ENCODE assay signal across 7 mouse cellular contexts in the genomic region with DNA sequence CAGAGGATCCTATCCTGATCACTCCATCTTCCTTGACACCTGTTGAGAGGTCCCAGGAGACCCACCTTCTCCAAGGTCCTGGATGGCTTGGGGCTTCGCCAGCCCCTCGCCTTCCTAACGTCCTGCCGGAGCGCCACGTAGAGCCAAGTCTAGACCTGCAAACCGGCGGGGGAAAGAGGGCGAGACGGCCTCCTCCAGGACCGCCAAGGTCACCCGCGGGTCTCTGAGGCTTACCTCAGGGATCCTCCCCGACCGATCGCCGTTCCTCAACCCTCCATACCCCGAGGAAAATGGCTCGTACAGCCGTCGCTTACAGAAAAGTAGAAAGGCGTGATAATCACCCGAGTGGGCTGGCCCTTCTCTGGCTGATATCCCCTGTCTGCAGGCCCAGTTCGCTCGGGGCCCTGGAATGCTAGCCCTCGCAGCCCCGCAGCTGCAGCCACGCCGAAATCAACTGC. TPM values are rescaled to one million over a fixed set of nuclear protein-coding genes. Genes with fewer than 3 reads are reported as not detected.
A peak's percentile ranks its signal among the peaks of the same experiment; 100 is the strongest.
DNase-seq lines count a peak whose midpoint lies in the region; ATAC-seq and TF ChIP-seq lines count a peak whose summit lies in the region.

No protein-coding gene starts in this region.

- peak; percentile 64 for ATAC-seq in lung, embryonic 14.5 days (ENCODE audit: insufficient read depth)
- ATAC-seq in activated CD4-positive, CD25-positive, alpha-beta regulatory T cell, adult 4 months, result peak; percentile 5
- peak; percentile 49 for ATAC-seq in embryonic facial prominence, embryonic 11.5 days (replicated peaks; ENCODE audit: insufficient number of reproducible peaks, low FRiP score, low TSS enrichment, low read depth)
- ATAC-seq in hindbrain, embryonic 14.5 days (ENCODE audit: low FRiP score), result peak; percentile 64

- H3K4me2 ChIP-seq in lung, embryonic 14.5 days, result peak overlapping the region; percentile 69
- H3K4me2 ChIP-seq in embryonic facial prominence, embryonic 11.5 days (ENCODE audit: low read depth, low read length), result peak overlapping the region; percentile 74
- H3K4me2 ChIP-seq in hindbrain, embryonic 14.5 days (replicated peaks), result peak overlapping the region; percentile 93

- TF ChIP-seq CTCF in lung, embryonic 14.5 days (IDR thresholded peaks at IDR 0.05; ENCODE audit: low read depth), result no peak

- peak overlapping the region; percentile 79 for H3K9ac ChIP-seq in lung, embryonic 14.5 days
- H3K9ac ChIP-seq in embryonic facial prominence, embryonic 11.5 days (replicated peaks; ENCODE audit: low read length), result peak overlapping the region; percentile 81
- H3K9ac ChIP-seq in hindbrain, embryonic 14.5 days, result peak overlapping the region; percentile 76

- no peaks in the 10 kb centered on the region for H3K36me3 ChIP-seq in lung, embryonic 14.5 days (ENCODE audit: insufficient read depth)
- H3K36me3 ChIP-seq in embryonic facial prominence, embryonic 11.5 days (replicated peaks; ENCODE audit: control insufficient read depth, insufficient read depth, low read depth, low read length), result no peaks in the 10 kb centered on the region
- no peaks in the 10 kb centered on the region for H3K36me3 ChIP-seq in hindbrain, embryonic 14.5 days (replicated peaks; ENCODE audit: control insufficient read depth, insufficient read depth)
- H3K36me3 ChIP-seq in midbrain, embryonic 10.5 days, result peaks cover 11% of the 10 kb centered on the region

- under 1% methylated on average over 29 of the region's 29 CpGs for WGBS in lung, embryonic 14.5 days
- WGBS in embryonic facial prominence, embryonic 11.5 days, result 0% methylated on average over 29 of the region's 29 CpGs
- WGBS in hindbrain, embryonic 14.5 days, result under 1% methylated on average over 29 of the region's 29 CpGs
- WGBS in midbrain, embryonic 10.5 days, result under 1% methylated on average over 29 of the region's 29 CpGs

- peak overlapping the region; percentile 64 for H3K4me3 ChIP-seq in lung, embryonic 14.5 days (ENCODE audit: low read depth, low read length)
- H3K4me3 ChIP-seq in embryonic facial prominence, embryonic 11.5 days (ENCODE audit: low read depth, low read length), result peak overlapping the region; percentile 50
- H3K4me3 ChIP-seq in hindbrain, embryonic 14.5 days (replicated peaks; ENCODE audit: low read length), result peak overlapping the region; percentile 92
- H3K4me3 ChIP-seq in midbrain, embryonic 10.5 days, result peak overlapping the region; percentile 88

- H3K27ac ChIP-seq in lung, embryonic 14.5 days (ENCODE audit: low read depth), result peak overlapping the region; percentile 98; the same call in 1 of the 2 replicates
- H3K27ac ChIP-seq in embryonic facial prominence, embryonic 11.5 days (replicated peaks; ENCODE audit: low read depth, low read length), result peak overlapping the region; percentile 87; the same call in 1 of the 2 replicates
- peak overlapping the region; percentile 98 for H3K27ac ChIP-seq in hindbrain, embryonic 14.5 days
- H3K27ac ChIP-seq in midbrain, embryonic 10.5 days (replicated peaks), result peak overlapping the region; percentile 99

- H3K27me3 ChIP-seq in lung, embryonic 14.5 days (ENCODE audit: insufficient read depth, low read length), result no peaks in the 10 kb centered on the region
- no peaks in the 10 kb centered on the region for H3K27me3 ChIP-seq in embryonic facial prominence, embryonic 11.5 days (ENCODE audit: control insufficient read depth, insufficient read depth, low read length)
- no peaks in the 10 kb centered on the region for H3K27me3 ChIP-seq in hindbrain, embryonic 14.5 days (ENCODE audit: control insufficient read depth, insufficient read depth, low read length)
- H3K27me3 ChIP-seq in midbrain, embryonic 10.5 days (ENCODE audit: low read depth, poor library complexity, severe bottlenecking), result no peaks in the 10 kb centered on the region

- H3K4me1 ChIP-seq in lung, embryonic 14.5 days (ENCODE audit: insufficient read depth), result peaks cover 7% of the 10 kb centered on the region; the same call in 1 of the 2 replicates
- peaks cover 3% of the 10 kb centered on the region; the same call in 1 of the 2 replicates for H3K4me1 ChIP-seq in embryonic facial prominence, embryonic 11.5 days (ENCODE audit: control insufficient read depth, insufficient read depth, low read length)
- H3K4me1 ChIP-seq in hindbrain, embryonic 14.5 days (replicated peaks; ENCODE audit: control insufficient read depth, insufficient read depth, low read length), result peaks cover 44% of the 10 kb centered on the region
- H3K4me1 ChIP-seq in midbrain, embryonic 10.5 days, result peaks cover 40% of the 10 kb centered on the region

- H3K9me3 ChIP-seq in lung, embryonic 14.5 days (ENCODE audit: low read depth, low read length), result no peaks in the 10 kb centered on the region
- no peaks in the 10 kb centered on the region for H3K9me3 ChIP-seq in embryonic facial prominence, embryonic 11.5 days (replicated peaks; ENCODE audit: control insufficient read depth, low read length)
- no peaks in the 10 kb centered on the region for H3K9me3 ChIP-seq in hindbrain, embryonic 14.5 days (ENCODE audit: control insufficient read depth, low read length)
- no peaks in the 10 kb centered on the region for H3K9me3 ChIP-seq in midbrain, embryonic 10.5 days (replicated peaks)

- no peak for DNase-seq in lung, embryonic 14.5 days
- DNase-seq in lung, postnatal 10 days, result no peak
- DNase-seq in embryonic facial prominence, embryonic 11.5 days (ENCODE audit: low spot score), result no peak
- DNase-seq in hindbrain, embryonic 14.5 days (ENCODE audit: low spot score), result no peak
- DNase-seq in midbrain, embryonic 10.5 days (ENCODE audit: low spot score), result no peak
- no peak for DNase-seq in B cell, adult 2 months

RNA-seq across cellular contexts. Expression of gene Cdip1, which starts 0.8 kb away (rescaled TPM):
- polyA plus RNA-seq in lung, embryonic 14.5 days (2014; fragmentation: Nextera tagmentation; extraction: Ambion mirVana), result 85.7 and 89.9 TPM in 2 replicates
- 10 to 100 TPM; 27.3 to 27.6 TPM for polyA plus RNA-seq in activated CD4-positive, CD25-positive, alpha-beta regulatory T cell, adult 4 months (2017; shearing (Covaris generic))
- 76.1 and 80.8 TPM in 2 replicates for polyA plus RNA-seq in embryonic facial prominence, embryonic 11.5 days (2014; fragmentation: Nextera tagmentation; extraction: Ambion mirVana)
- polyA plus RNA-seq in hindbrain, embryonic 14.5 days (2014; fragmentation: Nextera tagmentation; extraction: Ambion mirVana), result 112 and 121 TPM in 2 replicates
- 111 and 116 TPM in 2 replicates for polyA plus RNA-seq in midbrain, embryonic 10.5 days (2016; fragmentation: Nextera tagmentation; extraction: Ambion mirVana)

RNA-seq across cellular contexts. Expression of gene 4930562C15Rik, which starts 45.9 kb away (rescaled TPM):
- 1.0 and 1.1 TPM in 2 replicates for polyA plus RNA-seq in lung, embryonic 14.5 days (2014; fragmentation: Nextera tagmentation; extraction: Ambion mirVana)
- polyA plus RNA-seq in activated CD4-positive, CD25-positive, alpha-beta regulatory T cell, adult 4 months (2017; shearing (Covaris generic)), result 1 to 10 TPM in 1 of 2 experiments, under 1 TPM in 1; 0.88 to 1.4 TPM
- 0.28 TPM in 1 of 2 replicates, not detected in the other for polyA plus RNA-seq in embryonic facial prominence, embryonic 11.5 days (2014; fragmentation: Nextera tagmentation; extraction: Ambion mirVana)
- 0.34 and 0.74 TPM in 2 replicates for polyA plus RNA-seq in hindbrain, embryonic 14.5 days (2014; fragmentation: Nextera tagmentation; extraction: Ambion mirVana)
- 0.30 and 0.39 TPM in 2 replicates for polyA plus RNA-seq in midbrain, embryonic 10.5 days (2016; fragmentation: Nextera tagmentation; extraction: Ambion mirVana)

Comparison
In these comparisons a context has a peak if more than half of its experiments do, and no peak if none do; other contexts are left out.
1. ATAC-seq: peak in every context shown above with its lines; median percentile 64 in lung, embryonic 14.5 days; 64 in hindbrain, embryonic 14.5 days; 49 in embryonic facial prominence, embryonic 11.5 days; 5 in activated CD4-positive, CD25-positive, alpha-beta regulatory T cell, adult 4 months.